Mouse (Mus musculus) stomach, embryonic 16.5 days (tissue): ENCODE results near the gene Kcns3. TPM values are rescaled to one million over a fixed set of nuclear protein-coding genes. Genes with fewer than 3 reads are reported as not detected.

Source experiments
- polyA plus RNA-seq: library from polyadenylated mRNA; unstranded; fragments of >200 nt; fragmentation: Nextera tagmentation; extraction: Ambion mirVana; gene quantifications from 2 replicates; pipeline ENCODE4 v1.2.1, GENCODE M21; 2015

Kcns3 gene
- polyA plus RNA-seq, 1 experiment from 2014 or later = 9.8 TPM

Other genes with a start within 250 kb of the Kcns3 start
- not detected in 2 replicates for gene Msgn1, start 57.9 kb upstream of the Kcns3 start, polyA plus RNA-seq
- 6.8 and 8.2 TPM in 2 replicates for gene Gen1, start 114.7 kb upstream of the Kcns3 start, polyA plus RNA-seq
- gene Smc6, start 114.8 kb upstream of the Kcns3 start, polyA plus RNA-seq = 109 and 125 TPM in 2 replicates